Mouse (Mus musculus): Measurements from ENCODE around the gene Zfp213. TPM values are rescaled to one million over a fixed set of nuclear protein-coding genes. Genes with fewer than 3 reads are reported as not detected.

Gene Zfp213
- total RNA-seq, 2 experiments from 2014 or later, result 4.9 to 5.8 TPM

DNA sequence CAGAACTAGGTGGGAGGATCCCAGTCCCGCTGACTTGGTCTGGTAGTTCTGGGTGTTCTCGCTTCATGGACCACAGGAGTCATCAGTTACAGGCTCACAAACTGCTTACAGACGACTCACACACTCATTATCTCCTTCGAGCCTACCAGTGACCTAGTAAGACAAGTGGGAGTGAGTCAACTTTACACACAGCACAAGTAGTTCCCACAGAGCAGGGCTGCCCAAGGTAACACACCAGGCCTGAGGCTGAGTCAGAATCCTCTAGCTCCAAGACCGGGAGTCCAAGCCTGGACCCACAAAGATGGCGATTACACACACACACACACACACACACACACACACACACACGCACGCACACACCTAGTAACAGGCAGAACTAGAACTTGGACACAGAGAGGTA lies 20.7 kb upstream of the Zfp213 start:
- intact Hi-C loops (cut with DNase I), result no loop called here

DNA sequence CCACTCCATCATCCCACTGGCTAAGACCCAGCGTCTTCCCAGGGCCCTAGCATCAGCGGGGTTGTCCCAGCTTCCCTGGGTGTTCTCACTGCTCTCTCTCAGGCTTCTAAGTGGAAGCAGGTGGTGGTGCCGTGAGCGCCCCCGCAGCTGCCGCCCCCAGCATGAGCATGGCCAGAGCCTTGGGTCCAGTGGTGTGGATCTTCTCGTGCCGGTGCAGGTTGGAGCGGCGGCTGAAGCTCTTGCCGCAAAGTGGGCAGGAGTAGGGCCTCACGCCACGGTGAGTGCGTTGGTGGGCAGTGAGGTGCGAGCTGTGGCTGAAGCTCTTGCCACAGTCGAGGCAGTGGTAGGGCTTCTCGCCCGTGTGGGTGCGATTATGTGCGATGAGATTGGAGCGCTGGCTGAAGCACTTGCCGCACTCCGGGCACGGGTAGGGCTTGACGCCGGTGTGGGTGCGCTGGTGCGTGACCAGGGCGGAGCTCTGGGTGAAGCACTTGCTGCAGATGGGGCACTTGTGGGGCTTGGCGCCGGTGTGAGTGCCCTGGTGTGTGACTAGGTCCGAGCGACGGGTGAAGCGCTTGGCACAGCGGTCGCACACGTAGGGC lies 12.0 kb upstream of the Zfp213 start:
- intact Hi-C loops (cut with DNase I), result no loop called here
- DNase-seq, result no peak

More for the DNA sequence above, 20.7 kb upstream of the Zfp213 start:
- DNase-seq, result no peak

DNA sequence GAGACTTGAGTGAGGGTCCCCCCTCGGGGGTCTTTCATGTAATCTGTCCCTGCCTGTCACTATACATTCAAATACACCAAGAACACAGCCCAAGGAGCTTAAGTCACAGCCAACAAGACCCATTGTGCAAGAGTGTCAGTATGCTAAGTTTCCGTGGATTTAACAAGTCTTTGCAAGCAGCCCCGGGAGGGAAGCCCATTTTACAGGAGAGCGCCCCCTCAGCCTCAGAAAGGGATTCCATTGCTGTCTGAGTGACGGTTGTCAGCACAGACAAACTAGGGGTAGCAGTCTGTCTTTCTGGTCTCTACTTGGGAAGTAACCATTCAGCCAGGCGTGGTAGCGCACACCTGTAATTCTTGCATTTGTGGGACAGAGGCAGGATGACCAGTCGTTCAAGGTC lies 10.1 kb upstream of the Zfp213 start:
- intact Hi-C loops (cut with DNase I), result no loop called here
- no peak for DNase-seq

DNA sequence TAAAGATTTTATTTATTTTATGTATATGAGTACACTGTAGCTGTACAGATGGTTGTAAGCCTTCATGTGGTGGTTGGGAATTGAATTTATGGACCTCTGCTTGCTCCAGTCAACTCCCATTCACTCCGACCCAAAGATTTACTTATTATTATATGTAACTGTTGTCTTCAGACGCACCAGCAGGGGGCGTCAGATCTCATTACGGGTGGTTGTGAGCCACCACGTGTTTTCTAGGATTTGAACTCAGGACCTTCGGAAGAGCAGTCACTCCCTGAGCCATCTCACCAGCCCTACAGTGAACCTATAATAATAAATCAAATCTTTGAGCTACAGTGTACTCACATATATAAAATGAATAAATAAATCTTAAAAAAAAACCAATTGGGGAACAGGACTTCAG lies 8.0 kb upstream of the Zfp213 start:
- intact Hi-C loops (cut with DNase I), result no loop called here
- no peak for DNase-seq

DNA sequence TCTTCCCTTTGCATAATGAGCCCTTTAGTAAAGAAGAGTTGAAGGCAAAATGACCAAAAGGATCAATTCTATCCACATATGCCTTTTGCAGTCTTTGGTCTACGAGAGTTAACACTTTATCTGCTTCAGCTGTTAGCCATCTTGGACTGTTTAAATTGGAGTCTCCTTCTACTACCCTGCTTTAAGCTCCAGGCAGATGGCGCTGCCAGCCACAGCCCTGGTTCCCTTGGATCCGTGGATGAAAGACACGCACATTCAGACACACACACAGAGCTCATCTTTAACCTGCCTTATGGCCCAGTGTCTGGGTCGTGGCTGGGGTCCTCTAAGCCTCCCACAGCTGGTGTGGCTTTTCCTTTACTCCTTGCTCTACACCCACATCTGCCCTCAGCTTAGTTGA lies 7.0 kb upstream of the Zfp213 start:
- no peak for DNase-seq
- intact Hi-C loops (cut with DNase I), result loop anchor here (2.0 kb wide), 3 partner anchors 40 to 136 kb away; no protein-coding TSS in a partner anchor

DNA sequence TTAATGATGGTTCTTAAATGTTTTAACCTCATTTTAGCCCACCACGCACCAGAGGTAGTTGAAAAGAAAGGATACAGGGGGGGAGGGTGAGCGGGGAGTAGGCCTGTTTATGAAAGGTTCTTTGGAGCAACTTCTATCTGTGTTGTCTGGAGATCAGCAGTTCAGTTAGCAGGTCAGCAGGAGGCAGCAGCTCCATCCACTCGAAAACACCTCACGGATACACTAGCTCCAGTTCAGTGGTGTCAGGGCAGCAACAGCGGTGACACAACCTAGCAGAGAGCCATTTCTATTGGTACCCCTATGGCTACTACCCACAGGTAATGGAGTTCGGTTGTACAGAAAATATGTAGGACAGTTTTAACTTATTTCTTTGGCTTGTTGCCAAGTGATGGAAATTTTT lies 6.0 kb upstream of the Zfp213 start:
- DNase-seq, result peak; percentile 46 to 59
- intact Hi-C loops (cut with DNase I), result loop anchor here (2.0 kb wide), 3 partner anchors 41 to 137 kb away; no protein-coding TSS in a partner anchor

DNA sequence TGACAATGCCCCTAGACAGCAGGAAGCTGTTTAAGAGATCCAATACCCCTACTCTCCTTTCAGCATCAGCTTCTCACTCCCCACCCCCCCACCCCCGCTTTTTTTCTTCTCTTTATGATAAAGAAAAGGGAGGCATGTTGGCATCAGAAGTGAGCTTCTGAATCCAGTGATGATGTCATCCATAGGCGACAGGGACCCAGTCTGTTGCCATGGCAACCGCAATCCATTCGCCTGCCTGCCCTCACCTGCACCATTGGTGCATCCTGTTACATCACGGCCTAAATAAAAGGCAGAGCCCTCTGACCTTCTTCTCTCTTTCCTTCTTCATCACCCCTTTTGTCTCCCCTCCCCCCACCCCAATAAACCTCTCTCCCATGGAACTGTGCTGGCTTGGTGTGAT lies 4.3 kb upstream of the Zfp213 start:
- no peak for DNase-seq
- intact Hi-C loops (cut with DNase I), result loop anchor here (5.0 kb wide), 1 partner anchor 34 kb away; the partner anchor contains the start of gene Zscan10

DNA sequence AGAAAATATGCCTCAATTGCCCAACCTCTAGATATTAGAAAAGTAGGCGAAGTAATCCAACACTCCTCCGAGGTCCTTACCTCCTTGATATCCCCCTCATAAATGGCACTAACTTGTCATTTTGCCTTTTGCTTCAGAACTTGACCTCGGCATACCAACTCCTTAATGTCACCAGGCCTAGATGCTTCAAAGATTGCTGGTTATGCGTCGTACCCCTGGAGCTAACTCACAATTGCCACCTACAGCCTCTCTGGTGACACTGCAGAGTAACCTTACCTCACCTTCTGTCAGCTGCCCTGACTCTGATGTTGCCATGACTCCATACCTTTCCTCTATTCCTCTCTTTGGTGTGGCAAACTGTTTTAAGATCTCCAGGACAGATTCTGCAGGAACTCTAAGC lies 2.7 kb upstream of the Zfp213 start:
- intact Hi-C loops (cut with DNase I), result loop anchor here (5.0 kb wide), 1 partner anchor 36 kb away; the partner anchor contains the start of gene Zscan10
- DNase-seq, result no peak

DNA sequence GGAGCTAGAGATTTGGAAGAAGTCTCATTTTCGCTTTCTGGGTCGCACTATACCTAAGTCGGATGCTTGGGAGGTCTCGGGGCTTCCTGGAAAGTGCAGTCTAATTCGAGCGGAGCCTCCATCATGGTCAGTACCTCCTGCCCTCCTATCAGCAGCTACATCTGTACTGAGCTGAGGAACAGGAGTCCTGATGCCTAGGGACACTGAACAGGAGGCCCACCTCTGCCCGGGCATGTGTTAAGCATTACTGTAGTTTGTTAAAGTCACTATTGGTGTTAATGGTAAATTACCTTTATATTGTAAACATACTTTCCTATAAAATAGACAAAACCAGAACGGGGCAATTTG lies 304 bp upstream of the Zfp213 start:
- no peak for DNase-seq
- intact Hi-C loops (cut with DNase I), result no loop called here

DNA sequence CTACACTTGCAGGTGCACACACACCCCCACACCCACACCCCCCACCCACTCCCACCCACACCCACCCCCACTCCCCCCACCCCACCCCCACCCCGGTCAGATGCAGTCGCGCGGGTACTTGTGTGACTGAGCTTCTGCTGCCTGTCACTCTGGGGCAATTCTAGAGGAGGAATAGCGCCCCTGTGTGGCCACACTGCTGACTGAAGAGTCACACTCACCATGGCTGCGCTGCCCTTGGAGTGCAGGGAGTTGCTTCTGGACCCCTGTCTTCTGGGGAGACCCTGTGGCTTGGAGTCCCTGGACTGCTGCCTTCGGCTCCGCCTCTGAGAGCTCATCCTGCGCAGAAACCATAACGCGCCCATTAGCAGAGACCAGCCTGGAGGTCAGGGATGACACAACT lies 4.3 kb downstream of the Zfp213 start:
- intact Hi-C loops (cut with DNase I), result loop anchor here (10.0 kb wide), 1 partner anchor 695 kb away; the partner anchor contains the start of gene Zfp945
- DNase-seq, result peak; percentile 44 to 58

DNA sequence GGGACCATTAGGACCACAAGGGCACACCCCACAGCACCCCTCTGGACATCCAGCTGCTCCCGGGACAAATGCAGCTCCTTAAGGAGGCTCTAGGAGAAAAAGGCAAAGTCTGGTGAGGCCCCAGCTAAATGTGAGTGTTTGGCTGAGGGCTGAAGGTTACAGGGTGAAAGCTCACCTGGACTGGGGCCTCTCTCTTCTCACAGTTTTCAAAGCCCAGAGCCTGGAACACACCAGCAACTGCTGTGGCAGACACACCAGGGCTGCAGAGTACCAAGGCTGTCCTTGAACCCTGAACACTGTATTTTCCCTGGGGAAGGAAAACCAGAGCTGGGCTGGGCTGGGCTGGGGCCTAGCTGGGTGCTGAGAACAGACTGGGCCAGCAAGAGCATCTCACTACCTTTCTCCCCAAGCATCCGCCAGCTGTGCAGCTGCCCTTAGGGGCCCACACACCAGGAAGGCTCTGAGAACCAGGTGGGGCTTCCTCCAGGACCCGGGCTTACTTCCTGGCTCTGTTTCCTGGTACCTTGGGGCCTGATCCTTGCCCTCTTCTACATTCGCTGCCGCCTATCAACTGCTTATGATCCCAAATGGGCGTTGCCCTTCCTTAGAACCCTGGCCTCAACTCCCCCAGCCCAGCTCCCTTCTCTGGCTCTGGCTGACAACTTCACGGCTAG lies 8.7 kb downstream of the Zfp213 start:
- intact Hi-C loops (cut with DNase I), result loop anchor here (10.0 kb wide), 1 partner anchor 691 kb away; the partner anchor contains the start of gene Zfp945
- no peak for DNase-seq

DNA sequence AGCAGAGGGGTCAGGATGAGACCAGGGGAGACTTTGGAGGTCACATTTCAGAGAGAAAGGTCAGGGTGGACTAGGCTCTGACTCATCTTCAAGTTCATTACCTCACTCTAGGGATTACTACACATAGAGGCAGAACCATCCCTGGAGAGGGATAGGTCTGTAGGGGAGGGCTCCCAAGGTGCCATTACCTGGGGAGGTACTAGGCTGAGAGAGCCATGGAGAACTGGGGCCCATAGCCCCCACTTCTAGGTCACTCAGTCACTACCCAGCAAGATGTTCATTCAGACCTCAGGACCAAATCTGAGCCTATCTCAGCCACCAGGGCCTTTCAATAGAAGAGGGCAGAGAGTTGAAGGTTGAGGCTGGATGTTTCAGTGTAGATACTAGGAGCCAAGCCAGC lies 9.7 kb downstream of the Zfp213 start:
- intact Hi-C loops (cut with DNase I), result loop anchor here (5.0 to 10.0 kb wide), 2 partner anchors 362 to 690 kb away; partner anchors contain the start of genes Zfp40 and Zfp945
- DNase-seq, result no peak

DNA sequence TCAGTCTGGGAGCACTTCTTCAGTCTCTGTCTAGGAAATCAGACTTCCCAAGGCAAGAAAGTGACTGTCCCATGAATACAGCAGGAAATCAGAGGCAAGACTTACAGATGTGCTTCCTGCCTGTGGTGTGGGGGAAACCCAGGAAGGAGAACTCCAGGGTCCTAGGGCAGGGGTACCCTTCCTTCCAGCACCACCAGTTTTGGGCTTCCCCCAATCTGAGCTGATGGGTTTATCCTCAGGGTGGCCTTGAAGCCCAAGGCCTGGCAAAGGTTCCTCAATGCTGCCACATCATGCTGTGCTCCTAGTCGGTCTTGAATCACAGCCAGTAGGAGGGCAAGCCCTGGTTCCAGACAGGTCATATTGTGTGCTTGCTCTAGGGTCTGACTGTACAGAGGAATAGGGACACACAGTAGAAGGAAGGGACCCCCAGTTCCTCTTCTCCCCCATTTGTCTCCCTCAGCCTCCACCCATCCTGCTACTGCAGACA lies 10.4 kb downstream of the Zfp213 start:
- no peak for DNase-seq
- intact Hi-C loops (cut with DNase I), result loop anchor here (5.0 to 10.0 kb wide), 2 partner anchors 361 to 689 kb away; partner anchors contain the start of genes Zfp40 and Zfp945

DNA sequence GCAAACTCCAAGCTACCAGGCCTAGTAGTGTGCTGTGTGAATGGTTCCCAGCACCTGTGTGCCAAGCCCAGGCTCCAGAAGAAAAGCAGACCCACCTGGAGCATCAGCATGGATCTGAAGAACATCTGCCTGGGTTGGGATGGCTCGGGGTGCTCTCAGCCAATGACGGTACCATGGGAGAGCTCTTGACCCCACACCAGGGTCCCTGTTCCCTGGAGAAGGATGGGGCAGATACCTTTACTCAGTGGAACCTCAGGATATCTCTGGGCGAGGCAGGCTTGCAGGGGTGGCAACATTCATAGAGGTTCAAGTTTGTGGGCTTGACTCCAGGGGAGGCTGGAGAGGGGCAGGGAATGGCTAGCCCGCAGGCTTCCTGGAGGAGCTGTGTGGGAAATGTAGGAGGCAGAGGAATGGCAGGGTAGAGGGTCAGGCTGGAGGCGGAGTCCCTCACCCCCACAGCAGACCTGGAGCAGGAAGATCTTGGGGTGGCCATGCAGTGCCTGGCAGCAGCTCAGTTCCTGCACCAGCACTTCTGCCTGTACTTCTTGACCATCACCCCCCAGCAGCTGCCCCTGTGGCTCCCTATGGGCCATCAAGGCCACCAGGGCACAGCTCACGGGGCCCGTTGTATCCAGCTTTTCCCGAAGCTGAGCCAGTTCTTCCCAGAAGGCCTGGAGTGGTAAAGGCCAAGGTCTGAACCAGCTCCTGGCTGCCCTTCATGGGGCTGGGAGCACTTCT lies 11.0 kb downstream of the Zfp213 start:
- intact Hi-C loops (cut with DNase I), result loop anchor here (5.0 to 10.0 kb wide), 2 partner anchors 361 to 688 kb away; partner anchors contain the start of genes Zfp40 and Zfp945
- no peak for DNase-seq

DNA sequence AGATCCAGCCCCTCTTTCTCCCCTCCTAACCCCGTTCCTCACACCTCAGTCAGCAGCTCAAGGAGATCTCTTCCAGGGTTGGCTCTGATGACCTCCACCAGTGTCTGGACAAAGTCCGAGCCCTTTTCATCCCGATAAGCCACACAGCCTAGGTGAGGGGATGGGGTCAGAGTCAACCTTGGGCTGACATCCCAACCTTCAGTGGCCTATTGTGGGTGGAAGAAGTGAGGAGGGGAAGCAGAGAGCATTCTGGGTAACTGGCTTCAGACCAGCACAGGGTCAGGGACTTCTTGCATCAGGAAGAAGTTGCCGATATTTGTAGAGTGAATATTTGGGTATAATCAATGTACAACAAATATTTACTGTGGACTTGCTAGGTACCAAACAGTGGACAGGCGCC lies 12.1 kb downstream of the Zfp213 start:
- intact Hi-C loops (cut with DNase I), result loop anchor here (5.0 to 10.0 kb wide), 2 partner anchors 360 to 687 kb away; partner anchors contain the start of genes Zfp40 and Zfp945
- DNase-seq, result no peak

DNA sequence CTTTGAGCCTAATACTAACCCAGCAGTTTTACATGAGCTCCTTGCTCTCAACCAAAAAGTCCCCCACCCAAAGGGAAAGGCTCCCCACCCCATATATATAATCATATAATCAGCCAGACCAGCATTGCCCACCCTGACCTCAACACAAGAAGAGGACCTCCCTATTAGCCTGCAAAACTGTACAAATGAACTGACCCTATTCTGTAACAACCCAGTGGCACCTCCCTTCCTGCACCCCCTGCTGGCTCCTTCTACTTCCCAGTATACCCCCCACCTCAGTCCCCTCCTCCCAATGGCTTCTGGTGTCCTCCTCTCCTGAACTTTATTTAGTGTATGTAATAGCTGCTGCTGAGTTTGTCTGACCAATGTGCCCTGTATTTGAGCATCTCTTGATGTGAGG lies 12.6 kb downstream of the Zfp213 start:
- no peak for DNase-seq
- intact Hi-C loops (cut with DNase I), result loop anchor here (5.0 to 10.0 kb wide), 2 partner anchors 359 to 687 kb away; partner anchors contain the start of genes Zfp40 and Zfp945

DNA sequence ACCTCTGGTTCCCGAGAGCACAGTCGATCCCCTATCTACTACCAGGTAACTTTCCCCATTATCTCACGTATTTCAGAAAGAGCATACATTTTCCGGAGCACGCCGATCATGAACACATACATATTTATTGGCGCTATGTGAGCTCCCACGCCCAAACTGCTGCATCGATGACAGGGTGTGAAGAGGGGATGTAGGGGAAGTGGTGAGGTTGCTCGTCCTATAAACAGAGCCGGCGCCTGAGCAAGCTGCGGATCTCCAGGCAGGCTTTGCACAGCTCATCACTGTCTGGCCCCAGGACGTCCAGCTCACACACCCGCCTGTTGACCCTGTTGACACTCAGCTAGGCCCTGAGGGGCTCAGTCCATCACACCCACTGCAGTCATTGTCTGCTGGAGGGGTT lies 13.2 kb downstream of the Zfp213 start:
- intact Hi-C loops (cut with DNase I), result loop anchor here (5.0 to 10.0 kb wide), 2 partner anchors 359 to 686 kb away; partner anchors contain the start of genes Zfp40 and Zfp945
- DNase-seq, result no peak

DNA sequence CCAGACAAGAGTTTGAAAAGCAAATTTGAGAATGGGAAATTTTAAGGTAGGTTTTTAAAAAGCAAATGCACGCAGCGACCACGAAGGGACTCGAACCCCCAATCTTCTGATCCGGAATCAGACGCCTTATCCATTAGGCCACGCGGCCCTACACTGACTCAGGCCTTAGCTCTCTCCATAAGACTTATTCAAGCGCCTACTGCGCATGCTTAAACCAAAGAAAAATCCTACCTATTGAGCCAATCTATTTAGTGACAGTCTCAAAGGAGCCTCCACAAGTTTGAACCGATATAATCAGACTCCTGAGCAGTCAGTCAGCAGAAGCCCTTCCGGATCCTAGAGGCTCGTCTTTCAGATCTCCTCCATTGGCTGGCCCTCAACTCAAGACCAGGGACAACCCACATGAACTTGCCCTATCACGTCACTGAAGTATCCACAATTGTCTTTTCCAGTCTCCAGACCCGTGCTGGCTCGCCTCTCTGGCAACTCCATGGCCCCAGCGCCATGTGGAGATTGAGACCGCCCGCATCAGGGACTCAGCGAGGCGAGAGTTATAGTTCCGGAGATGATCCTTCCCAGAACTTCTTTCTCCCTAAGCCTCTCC lies 13.7 kb downstream of the Zfp213 start:
- intact Hi-C loops (cut with DNase I), result loop anchor here (5.0 to 10.0 kb wide), 2 partner anchors 358 to 685 kb away; partner anchors contain the start of genes Zfp40 and Zfp945
- peak; percentile 90 to 91 for DNase-seq

DNA sequence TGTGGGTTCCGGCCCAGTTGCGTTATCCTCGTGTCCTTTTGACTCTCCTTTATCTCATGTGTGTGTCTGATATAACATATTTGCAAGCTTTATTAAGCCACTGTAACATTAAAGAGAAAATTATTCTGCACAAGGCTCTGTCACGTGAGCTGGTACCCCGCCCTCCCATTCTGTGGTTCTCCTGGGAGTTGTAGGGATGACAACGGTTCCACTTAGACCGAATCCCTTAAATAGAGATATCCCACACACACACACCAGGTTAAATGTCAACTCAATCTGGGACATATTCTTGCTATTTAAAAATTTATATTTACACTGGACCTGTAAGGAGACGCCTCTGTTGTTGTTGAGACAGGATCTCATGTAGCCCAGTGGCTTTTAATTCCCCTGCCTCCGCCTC lies 14.6 kb downstream of the Zfp213 start:
- intact Hi-C loops (cut with DNase I), result no loop called here
- DNase-seq, result no peak

DNA sequence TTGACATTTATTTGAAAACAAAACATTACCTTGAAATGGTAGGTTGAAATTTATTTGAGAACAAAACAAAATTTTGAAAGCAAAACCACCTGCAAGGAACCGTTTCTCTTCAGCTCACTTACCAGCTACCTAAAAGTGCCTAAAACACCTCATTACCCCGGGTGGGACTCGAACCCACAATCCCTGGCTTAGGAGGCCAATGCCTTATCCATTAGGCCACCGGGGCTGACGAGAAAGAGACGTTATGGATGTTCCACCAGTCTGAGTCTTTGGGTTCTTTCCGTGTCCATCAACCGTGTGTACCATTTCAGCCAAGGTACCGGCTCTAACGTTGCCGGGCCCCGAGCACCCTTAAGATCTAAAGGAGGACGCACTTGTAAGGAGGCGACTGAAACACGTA lies 15.4 kb downstream of the Zfp213 start:
- peak; percentile 73 to 77 for DNase-seq
- intact Hi-C loops (cut with DNase I), result no loop called here
